Mouse (Mus musculus): ENCODE measurements around the gene Scnn1b. TPM values are rescaled to one million over a fixed set of nuclear protein-coding genes. Genes with fewer than 3 reads are reported as not detected.

The Scnn1b gene
- polyA plus RNA-seq, 1 experiment from 2014 or later, result 0.03 TPM

- POLR2A ChIA-PET, result no interaction called here
- ATAC-seq, result no peak
- CTCF ChIA-PET, result interaction anchor here (1.2 to 1.4 kb wide), 2 partner anchors 17 to 21 kb away, joined by 3 to 4 read pairs; no protein-coding TSS in a partner anchor
Observed at GRCm38 (mm10) chr7:121913944-121914343, 49.1 kb downstream of the Scnn1b start.

GRCm38 (mm10) chr7:121924361-121924760 lies 59.5 kb downstream of the Scnn1b start:
- DNase-seq (ENCODE audit: low read depth, low spot score) (no peak), ATAC-seq (no peak)
- ChIA-PET POLR2A (no interaction called here), CTCF (no interaction called here)
- in situ Hi-C loops (cut with MboI; ENCODE audit: low pct_unique_long_range_greater_than_20kb), result no loop called here
- no peaks in the 10 kb centered on the region for H3K27me3 ChIP-seq
- no peak for TF ChIP-seq CTCF (IDR thresholded peaks at IDR 0.05)

More at GRCm38 (mm10) chr7:121913944-121914343, 49.1 kb downstream of the Scnn1b start:
- TF ChIP-seq CTCF (IDR thresholded peaks at IDR 0.05), result no peak
- no peak for DNase-seq (ENCODE audit: low read depth, low spot score)
- in situ Hi-C loops (cut with MboI; ENCODE audit: low pct_unique_long_range_greater_than_20kb), result no loop called here
- no peaks in the 10 kb centered on the region for H3K27me3 ChIP-seq

- CTCF ChIA-PET, result interaction anchor here (1.0 to 1.4 kb wide), 2 partner anchors 12 to 13 kb away, joined by 3 read pairs; no protein-coding TSS in a partner anchor
- H3K27me3 ChIP-seq, result no peaks in the 10 kb centered on the region
- DNase-seq (ENCODE audit: low read depth, low spot score), result no peak
- in situ Hi-C loops (cut with MboI; ENCODE audit: low pct_unique_long_range_greater_than_20kb), result loop anchor here (25.0 kb wide), 1 partner anchor 891 kb away; the partner anchor contains the start of gene Mettl9
- no peak for TF ChIP-seq CTCF (IDR thresholded peaks at IDR 0.05)
- POLR2A ChIA-PET, result no interaction called here
- no peak for ATAC-seq
Observed at GRCm38 (mm10) chr7:121927882-121928281, 63.0 kb downstream of the Scnn1b start.

- no peak for TF ChIP-seq CTCF (IDR thresholded peaks at IDR 0.05)
- ChIA-PET POLR2A (interaction anchor here (0.9 to 1.9 kb wide), 3 partner anchors 10 to 29 kb away, joined by 3 to 7 read pairs (median 4); no protein-coding TSS in a partner anchor), CTCF (interaction anchor here (2.0 to 2.6 kb wide), 3 partner anchors 10 to 197 kb away, joined by 9 to 12 read pairs (median 11); partner anchors contain the start of gene Scnn1g)
- DNase-seq (ENCODE audit: low read depth, low spot score), result peak; percentile 91
- peak; percentile 83 for ATAC-seq
- in situ Hi-C loops (cut with MboI; ENCODE audit: low pct_unique_long_range_greater_than_20kb), result loop anchor here (25.0 kb wide), 1 partner anchor 894 kb away; the partner anchor contains the start of gene Mettl9
- no peaks in the 10 kb centered on the region for H3K27me3 ChIP-seq
Observed at GRCm38 (mm10) chr7:121931246-121931645, 66.4 kb downstream of the Scnn1b start.

- in situ Hi-C loops (cut with MboI; ENCODE audit: low pct_unique_long_range_greater_than_20kb), result loop anchor here (25.0 kb wide), 1 partner anchor 896 kb away; the partner anchor contains the start of gene Mettl9
- ChIA-PET POLR2A (interaction anchor here (0.6 kb wide), 1 partner anchor 62 kb away, joined by 5 read pairs; no protein-coding TSS in a partner anchor), CTCF (interaction anchor here (1.5 to 5.2 kb wide), 3 partner anchors 12 to 199 kb away, joined by 3 to 26 read pairs (median 5); partner anchors contain the start of gene Scnn1g)
- DNase-seq (ENCODE audit: low read depth, low spot score), result no peak
- no peak for ATAC-seq
- TF ChIP-seq CTCF (IDR thresholded peaks at IDR 0.05), result no peak
- no peaks in the 10 kb centered on the region for H3K27me3 ChIP-seq
Observed at GRCm38 (mm10) chr7:121933675-121934074, 68.8 kb downstream of the Scnn1b start.

GRCm38 (mm10) chr7:121934346-121934745 lies 69.5 kb downstream of the Scnn1b start:
- POLR2A ChIA-PET, result interaction anchor here (0.6 kb wide), 1 partner anchor 63 kb away, joined by 5 read pairs; no protein-coding TSS in a partner anchor
- in situ Hi-C loops (cut with MboI; ENCODE audit: low pct_unique_long_range_greater_than_20kb), result loop anchor here (25.0 kb wide), 1 partner anchor 897 kb away; the partner anchor contains the start of gene Mettl9
- ATAC-seq, result no peak
- no peak for DNase-seq (ENCODE audit: low read depth, low spot score)
- CTCF ChIA-PET, result interaction anchor here (1.0 to 5.2 kb wide), 2 partner anchors 28 to 42 kb away, joined by 3 to 26 read pairs; no protein-coding TSS in a partner anchor
- no peak for TF ChIP-seq CTCF (IDR thresholded peaks at IDR 0.05)
- H3K27me3 ChIP-seq, result no peaks in the 10 kb centered on the region

- in situ Hi-C loops (cut with MboI; ENCODE audit: low pct_unique_long_range_greater_than_20kb), result loop anchor here (25.0 kb wide), 1 partner anchor 899 kb away; the partner anchor contains the start of gene Mettl9
- H3K27me3 ChIP-seq, result no peaks in the 10 kb centered on the region
- ChIA-PET POLR2A (no interaction called here), CTCF (interaction anchor here (1.0 to 5.2 kb wide), 6 partner anchors 12 to 229 kb away, joined by 3 to 26 read pairs (median 4); partner anchors contain the start of gene Scnn1g)
- DNase-seq (ENCODE audit: low read depth, low spot score) (peak; percentile 94), ATAC-seq (peak; percentile 60)
- no peak for TF ChIP-seq CTCF (IDR thresholded peaks at IDR 0.05)
Observed at GRCm38 (mm10) chr7:121935906-121936794, 71.3 kb downstream of the Scnn1b start.

GRCm38 (mm10) chr7:121936861-121937630 lies 72.2 kb downstream of the Scnn1b start:
- ChIA-PET POLR2A (interaction anchor here (0.6 kb wide), 1 partner anchor 37 kb away, joined by 3 read pairs; no protein-coding TSS in a partner anchor), CTCF (interaction anchor here (1.0 to 5.2 kb wide), 4 partner anchors 11 to 202 kb away, joined by 3 to 26 read pairs (median 4); partner anchors contain the start of gene Scnn1g)
- H3K27me3 ChIP-seq, result no peaks in the 10 kb centered on the region
- in situ Hi-C loops (cut with MboI; ENCODE audit: low pct_unique_long_range_greater_than_20kb), result loop anchor here (25.0 kb wide), 1 partner anchor 900 kb away; the partner anchor contains the start of gene Mettl9
- peak; percentile 1 for ATAC-seq
- no peak for DNase-seq (ENCODE audit: low read depth, low spot score)
- no peak for TF ChIP-seq CTCF (IDR thresholded peaks at IDR 0.05)

- no peaks in the 10 kb centered on the region for H3K27me3 ChIP-seq
- TF ChIP-seq CTCF (IDR thresholded peaks at IDR 0.05), result no peak
- in situ Hi-C loops (cut with MboI; ENCODE audit: low pct_unique_long_range_greater_than_20kb), result loop anchor here (25.0 kb wide), 1 partner anchor 901 kb away; the partner anchor contains the start of gene Mettl9
- ATAC-seq (no peak), DNase-seq (ENCODE audit: low read depth, low spot score) (no peak)
- CTCF ChIA-PET, result interaction anchor here (0.6 to 5.2 kb wide), 4 partner anchors 8 to 214 kb away, joined by 3 to 26 read pairs (median 4); no protein-coding TSS in a partner anchor
- POLR2A ChIA-PET, result interaction anchor here (0.6 kb wide), 1 partner anchor 67 kb away, joined by 4 read pairs; no protein-coding TSS in a partner anchor
Observed at GRCm38 (mm10) chr7:121938124-121938891, 73.5 kb downstream of the Scnn1b start.

Measured in Patski (cell line).